Mouse (Mus musculus) ovary, adult 18-20 months (tissue): ENCODE results near the gene Camk1g.

ENCODE experiments used
- DNase-seq: peaks from one replicate; pipeline ENCODE4 v3.0.0; 2022; ENCODE audit warnings: low spot score, mixed read lengths

The Camk1g gene

GRCm38 (mm10) chr1:193373906-193374413, 3.9 kb upstream of the Camk1g start:
- DNase-seq: no peak

- DNase-seq: no peak
These were observed 1.0 kb downstream of the Camk1g start for GRCm38 (mm10) chr1:193369091-193369490.

DNA sequence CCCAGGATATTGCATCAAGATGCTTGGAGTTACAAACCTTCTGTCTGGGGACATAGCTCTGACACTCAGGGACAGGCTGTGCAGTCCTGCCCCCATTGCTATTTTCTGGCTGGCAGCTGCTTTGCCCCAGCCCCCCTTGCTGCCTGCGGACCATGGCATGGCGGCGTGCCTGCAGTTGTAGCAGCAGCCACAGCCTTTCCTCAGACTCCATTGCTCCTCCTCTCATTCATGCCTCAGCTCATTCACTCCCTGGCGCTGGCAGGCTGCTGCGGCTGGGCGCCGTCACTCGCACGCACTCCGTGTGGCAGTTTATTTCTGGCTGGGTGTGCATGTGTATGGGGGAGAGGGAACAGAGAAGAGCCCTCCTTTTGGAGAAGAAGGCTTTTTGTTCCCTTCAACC, 2.0 kb downstream of the Camk1g start:
- DNase-seq: no peak

- no peak for DNase-seq
These were observed 6.3 kb downstream of the Camk1g start for GRCm38 (mm10) chr1:193363801-193364231.

- DNase-seq: no peak
These were observed 8.0 kb downstream of the Camk1g start for GRCm38 (mm10) chr1:193362078-193362477.

- no peak for DNase-seq
These were observed 8.9 kb downstream of the Camk1g start for GRCm38 (mm10) chr1:193361181-193361580.

DNA sequence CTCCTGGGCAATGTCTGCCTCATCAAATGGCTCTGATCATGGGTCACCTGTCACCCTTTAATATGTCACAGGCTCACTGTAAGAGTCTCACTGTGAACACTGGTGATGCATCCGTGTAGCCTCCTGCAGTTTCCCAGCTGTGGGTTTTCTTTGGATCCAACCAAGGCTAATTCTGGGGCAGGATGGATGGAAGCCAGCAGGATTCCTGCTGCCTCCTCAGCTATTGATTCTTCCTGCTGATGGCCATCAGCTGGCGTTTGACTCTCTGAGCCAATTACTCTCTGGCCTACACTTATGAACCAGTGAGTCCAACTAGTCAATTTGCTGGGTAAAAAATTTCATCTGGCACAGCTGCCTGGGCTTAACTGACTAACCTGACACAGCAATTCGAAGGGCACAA, 10.9 kb downstream of the Camk1g start:
- DNase-seq: no peak

- no peak for DNase-seq
These were observed 18.5 kb downstream of the Camk1g start for GRCm38 (mm10) chr1:193351583-193351982.

- no peak for DNase-seq
These were observed 19.6 kb downstream of the Camk1g start for GRCm38 (mm10) chr1:193350546-193350801.

- no peak for DNase-seq
These were observed 20.2 kb downstream of the Camk1g start for GRCm38 (mm10) chr1:193349702-193350545.

GRCm38 (mm10) chr1:193348261-193348962, 21.7 kb downstream of the Camk1g start:
- DNase-seq: no peak

- no peak for DNase-seq
These were observed 23.2 kb downstream of the Camk1g start for GRCm38 (mm10) chr1:193346908-193347307.

DNA sequence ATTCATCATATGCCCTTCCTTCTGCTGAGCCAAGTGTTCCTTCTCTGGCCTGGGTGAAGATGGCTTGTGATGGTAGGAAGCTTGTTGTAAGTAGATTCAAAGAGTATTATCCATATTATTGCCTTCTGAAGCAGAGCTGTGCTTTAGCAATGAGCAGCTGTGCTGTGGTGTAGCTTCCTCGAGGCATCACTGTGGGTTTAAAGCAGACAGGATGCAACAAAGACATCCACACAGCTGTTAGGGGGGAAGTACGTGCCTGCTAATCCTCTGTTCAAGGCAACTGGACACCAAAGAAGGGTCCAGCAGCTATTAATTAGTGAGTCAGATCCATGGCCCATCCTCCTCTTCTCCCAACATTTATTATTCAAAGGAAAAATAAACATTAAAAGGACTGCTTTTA, 25.1 kb downstream of the Camk1g start:
- no peak for DNase-seq

DNA sequence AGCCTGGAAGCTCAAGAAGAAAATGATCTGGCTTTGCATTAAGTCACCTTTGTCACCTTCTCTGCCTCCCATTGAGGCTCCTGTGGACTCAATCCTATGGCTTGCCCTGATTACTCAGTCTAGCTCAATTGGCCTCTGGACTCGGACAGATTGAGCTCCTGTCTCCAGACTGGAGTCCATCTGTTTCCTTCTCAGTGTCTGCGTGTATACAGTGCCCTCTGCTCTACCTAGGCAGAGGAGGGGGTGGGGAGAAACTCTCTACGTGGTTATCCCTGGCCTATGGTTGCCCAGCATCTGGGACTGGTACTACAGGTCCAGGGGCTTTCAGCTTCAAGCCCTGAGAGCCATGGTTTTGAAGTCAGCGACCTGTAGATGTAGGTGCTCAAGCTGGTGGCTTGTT, 26.2 kb downstream of the Camk1g start:
- no peak for DNase-seq

DNA sequence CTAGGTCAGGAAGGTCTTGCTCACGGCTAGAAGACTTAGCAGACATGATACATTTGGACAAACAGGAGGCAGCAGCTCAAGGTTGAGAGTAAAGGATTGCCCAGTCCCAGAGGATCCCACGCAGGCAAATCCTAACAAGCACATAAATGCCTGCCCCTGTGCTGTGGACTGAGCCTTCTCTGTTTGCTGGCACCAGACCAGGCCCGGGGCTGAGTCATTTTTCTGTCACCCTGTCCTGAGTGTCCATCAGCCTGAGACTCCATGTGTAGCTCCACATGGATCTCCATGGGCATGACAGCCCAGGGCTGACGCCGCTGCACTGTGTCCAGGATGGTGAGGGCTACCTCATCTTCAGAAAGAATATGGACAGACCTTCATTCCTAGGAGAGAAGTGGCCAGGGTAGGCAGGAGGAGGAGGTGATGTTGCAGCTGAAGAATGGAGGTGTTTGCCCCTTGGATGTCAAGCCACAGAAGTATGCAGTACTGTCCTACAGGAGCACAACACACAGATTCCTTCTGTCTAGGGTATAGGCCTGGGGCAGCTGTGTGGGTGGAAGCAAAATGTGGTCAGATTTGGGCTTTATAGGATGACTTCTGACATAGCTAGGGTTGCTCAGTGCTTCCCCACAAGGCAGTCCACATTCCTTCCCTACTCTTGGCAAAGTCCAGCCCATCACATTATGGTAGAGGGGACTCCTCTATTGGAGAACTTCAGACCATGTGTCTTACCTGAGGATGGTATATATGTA, 27.7 kb downstream of the Camk1g start:
- DNase-seq: no peak

GRCm38 (mm10) chr1:193338363-193338995, 31.6 kb downstream of the Camk1g start:
- no peak for DNase-seq

GRCm38 (mm10) chr1:193337787-193338310, 32.2 kb downstream of the Camk1g start:
- DNase-seq: no peak

DNA sequence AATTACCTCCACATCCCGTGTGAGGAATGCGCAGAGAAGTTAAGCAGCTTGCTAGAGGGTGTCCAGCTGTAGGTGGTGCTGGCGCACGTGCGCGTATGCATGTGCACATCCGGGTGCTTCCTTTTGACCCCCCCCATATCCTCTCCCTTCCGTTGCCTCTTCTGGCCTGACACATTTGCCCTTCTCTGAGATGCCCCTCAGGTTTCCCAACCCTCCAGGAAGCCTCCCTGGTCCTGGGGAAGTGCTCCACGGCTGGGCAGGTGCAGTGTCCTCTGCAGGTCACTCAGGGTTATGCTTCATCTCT, 33.1 kb downstream of the Camk1g start:
- DNase-seq: no peak

DNA sequence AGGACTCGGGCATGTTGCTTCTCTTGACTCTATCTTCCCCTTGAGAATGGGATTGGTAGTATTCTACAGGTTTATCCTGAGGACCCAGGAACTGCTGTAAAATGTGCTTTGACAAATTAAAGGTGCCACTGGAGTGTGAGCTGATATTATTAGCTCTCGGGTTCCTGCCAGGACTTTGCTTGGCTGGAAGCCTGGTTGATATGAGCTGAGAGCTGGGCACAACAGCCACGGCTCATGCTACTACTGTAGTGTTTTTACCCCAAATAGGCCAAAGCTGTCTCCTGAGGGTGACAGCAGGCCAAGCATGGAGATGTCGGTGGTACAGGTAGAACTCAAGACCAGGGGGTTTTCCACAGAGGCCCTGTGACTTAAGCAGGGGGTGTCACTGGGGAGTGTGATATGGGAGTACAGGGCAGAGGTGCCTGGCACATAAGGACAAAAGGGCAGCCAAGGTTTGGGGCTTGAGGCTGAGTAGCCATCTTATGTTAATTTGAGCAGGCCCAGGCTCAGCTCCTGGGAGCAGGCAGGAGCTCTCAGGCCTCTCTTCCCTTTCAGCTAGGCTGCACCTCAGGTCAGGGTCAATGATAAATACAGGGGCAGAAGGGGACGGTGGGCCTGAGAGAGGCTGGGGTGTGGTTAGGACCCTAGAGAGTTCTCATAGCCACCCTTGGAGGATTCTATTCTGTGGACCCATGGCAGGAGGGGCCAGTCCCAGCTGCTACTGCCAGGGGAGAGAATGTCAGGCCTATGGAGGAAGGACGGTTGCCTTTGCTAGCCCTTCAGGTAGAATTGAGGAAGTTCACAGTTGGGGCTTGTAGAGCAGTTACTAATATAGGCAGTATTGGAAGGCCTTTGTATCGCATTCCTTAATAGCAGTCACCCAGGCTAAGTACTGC, 33.7 kb downstream of the Camk1g start:
- no peak for DNase-seq

DNA sequence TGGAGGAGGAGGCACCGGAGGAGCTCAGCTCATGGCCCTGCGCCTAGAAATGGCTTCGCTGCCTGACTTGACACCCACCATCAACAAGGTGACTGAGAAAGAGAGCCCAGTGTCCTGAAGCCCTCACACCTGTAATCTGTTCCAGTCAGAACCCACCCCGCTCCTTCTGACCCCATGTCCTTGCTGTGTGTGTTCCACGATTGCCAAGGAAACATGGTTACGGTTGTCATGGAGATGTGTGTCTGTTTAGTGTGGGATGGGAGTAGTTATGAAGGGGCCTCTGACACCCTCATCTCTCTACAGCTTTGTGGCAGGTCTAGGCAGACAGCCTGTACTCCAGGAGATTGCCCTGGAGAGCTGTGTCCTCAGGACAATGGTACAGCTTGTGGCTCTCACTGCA, 35.6 kb downstream of the Camk1g start:
- DNase-seq: no peak

GRCm38 (mm10) chr1:193333776-193334175, 36.3 kb downstream of the Camk1g start:
- no peak for DNase-seq
